Mouse (Mus musculus) forebrain, embryonic 11.5 days (tissue): Measurements from ENCODE around the gene Smpd3. TPM values are rescaled to one million over a fixed set of nuclear protein-coding genes. Genes with fewer than 3 reads are reported as not detected.

ENCODE experiments used
- ATAC-seq: fragments of 200-750 bp; cut with Nextera tagmentation; replicated peaks from 2 replicates; pipeline ENCODE4 v1.8.0; 2017; ENCODE audit warnings: moderate TSS enrichment; ENCODE audit not compliant: low FRiP score
- DNase-seq: peaks from one replicate; pipeline ENCODE4 v3.0.0-alpha.2; 2017; ENCODE audit warnings: low spot score
- H3K27ac ChIP-seq: fragments of 300-500 bp; sonication (generic); 2 replicates; pipeline ENCODE4 v1.5.1; 2014; ENCODE audit warnings: low read depth, low read length
- H3K27me3 ChIP-seq: fragments of 300-500 bp; sonication (generic); 2 replicates; pipeline ENCODE4 v1.6.1; 2014; ENCODE audit warnings: mild to moderate bottlenecking, low read length, mixed read lengths; ENCODE audit not compliant: control insufficient read depth, insufficient read depth
- H3K36me3 ChIP-seq: fragments of 300-500 bp; sonication (generic); 2 replicates; pipeline ENCODE4 v1.6.1; 2014; ENCODE audit warnings: mild to moderate bottlenecking, low read length, moderate library complexity, mixed read lengths; ENCODE audit not compliant: control insufficient read depth, insufficient read depth
- H3K4me1 ChIP-seq: fragments of 300-500 bp; sonication (generic); replicated peaks from 2 replicates; pipeline ENCODE4 v1.6.1; 2014; ENCODE audit warnings: low read length, mixed read lengths; ENCODE audit not compliant: control insufficient read depth, insufficient read depth
- H3K4me2 ChIP-seq: fragments of 300-500 bp; sonication (generic); 2 replicates; pipeline ENCODE4 v1.6.1; 2014; ENCODE audit warnings: low read depth, mild to moderate bottlenecking, low read length, moderate library complexity, mixed read lengths; ENCODE audit not compliant: severe bottlenecking
- H3K4me3 ChIP-seq: fragments of 300-500 bp; sonication (generic); 2 replicates; pipeline ENCODE4 v1.5.1; 2014; ENCODE audit warnings: low read depth, low read length
- H3K9ac ChIP-seq: fragments of 300-500 bp; sonication (generic); 2 replicates; pipeline ENCODE4 v1.6.1; 2014; ENCODE audit warnings: low read length
- H3K9me3 ChIP-seq: fragments of 300-500 bp; sonication (generic); 2 replicates; pipeline ENCODE4 v1.6.1; 2016; ENCODE audit warnings: low read length, mixed read lengths; ENCODE audit not compliant: control insufficient read depth
- WGBS: fragments of 180-500 bp; shearing (Covaris S2); extraction: QIAGEN DNeasy Blood & Tissue Kit; methylation state at CpG from one replicate; pipeline ENCODE4 v1.1.7; 2014; 5-methylcytosine and 5-hydroxymethylcytosine counted together
- polyA plus RNA-seq: library from polyadenylated mRNA; unstranded; fragments of >200 nt; fragmentation: Nextera tagmentation; extraction: Ambion mirVana; gene quantifications from 2 replicates; pipeline ENCODE4 v1.2.1, GENCODE M21; 2014

The Smpd3 gene
- polyA plus RNA-seq, 1 experiment from 2014 or later, result 11.8 TPM

DNA sequence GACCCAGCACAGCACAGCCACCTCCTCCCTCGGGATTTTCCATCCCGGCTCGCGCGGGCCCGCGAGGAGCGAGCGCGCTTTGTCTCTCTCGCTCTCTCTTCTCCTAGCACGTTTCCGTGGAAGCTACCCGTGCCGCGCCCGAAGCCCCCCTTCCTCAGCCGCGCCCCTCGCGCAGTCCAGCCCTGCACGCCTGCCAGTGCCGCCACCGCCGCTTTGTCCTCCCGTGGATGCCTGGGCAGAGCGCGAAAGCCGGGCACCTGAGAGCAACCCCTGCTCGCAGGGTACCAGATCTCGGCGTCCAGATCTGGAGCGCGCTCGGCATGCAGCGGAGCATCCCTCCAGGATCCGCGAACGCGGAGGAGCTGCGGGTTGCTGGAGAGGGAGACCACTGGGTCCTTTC is 1.2 kb downstream of the Smpd3 start:
- H3K9ac ChIP-seq, result peak overlapping the region; percentile 73
- ATAC-seq (no peak), DNase-seq (peak; percentile 72)
- H3K36me3 ChIP-seq, result no peaks in the 10 kb centered on the region
- peak overlapping the region; percentile 91 for H3K4me2 ChIP-seq
- peaks cover 10% of the 10 kb centered on the region for H3K27me3 ChIP-seq
- H3K9me3 ChIP-seq, result no peaks in the 10 kb centered on the region
- 1% methylated on average over 41 of the region's 41 CpGs for WGBS
- peak overlapping the region; percentile 49 for H3K4me3 ChIP-seq
- peaks cover 2% of the 10 kb centered on the region; the same call in 1 of the 2 replicates for H3K4me1 ChIP-seq
- no peak overlapping the region for H3K27ac ChIP-seq

DNA sequence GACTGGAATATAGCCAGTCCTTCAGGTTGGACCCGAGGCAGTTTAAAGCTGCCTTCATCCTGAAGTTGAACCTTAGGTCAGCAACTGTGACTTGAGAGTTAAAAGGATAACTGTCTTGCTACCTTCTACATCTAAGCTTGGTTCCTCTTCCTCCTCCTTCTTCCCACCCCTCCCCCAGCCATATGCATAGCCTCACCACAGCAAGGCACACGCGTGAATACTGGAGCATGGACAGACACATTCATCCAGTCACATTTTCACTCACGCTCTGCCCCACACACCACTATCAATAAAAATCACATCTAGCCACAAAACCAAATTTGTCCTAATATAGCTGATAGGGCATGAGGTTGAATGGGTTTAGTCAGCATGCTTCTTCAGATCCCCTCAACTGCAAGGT is 1.8 kb downstream of the Smpd3 start:
- H3K9ac ChIP-seq, result peak overlapping the region; percentile 73
- ATAC-seq, result no peak
- WGBS, result 76% methylated on average over 4 of the region's 4 CpGs

GRCm38 (mm10) chr8:106335196-106335595 is 2.6 kb downstream of the Smpd3 start:
- peaks cover 2% of the 10 kb centered on the region; the same call in 1 of the 2 replicates for H3K4me1 ChIP-seq
- no peak overlapping the region for H3K4me3 ChIP-seq
- H3K9ac ChIP-seq, result no peak overlapping the region
- 57% methylated on average over 4 of the region's 4 CpGs for WGBS
- H3K9me3 ChIP-seq, result no peaks in the 10 kb centered on the region
- H3K36me3 ChIP-seq, result no peaks in the 10 kb centered on the region
- ATAC-seq, result no peak
- H3K27me3 ChIP-seq, result peaks cover 10% of the 10 kb centered on the region
- DNase-seq, result no peak
- no peak overlapping the region for H3K27ac ChIP-seq
- no peak overlapping the region for H3K4me2 ChIP-seq

More for the DNA sequence above, 1.8 kb downstream of the Smpd3 start:
- Histone ChIP-seq H3K4me1 (peaks cover 2% of the 10 kb centered on the region; the same call in 1 of the 2 replicates), H3K9me3 (no peaks in the 10 kb centered on the region), H3K4me3 (peak overlapping the region; percentile 49), H3K36me3 (no peaks in the 10 kb centered on the region), H3K27ac (no peak overlapping the region), H3K27me3 (peaks cover 10% of the 10 kb centered on the region), H3K4me2 (peak overlapping the region; percentile 91)
- DNase-seq, result no peak

DNA sequence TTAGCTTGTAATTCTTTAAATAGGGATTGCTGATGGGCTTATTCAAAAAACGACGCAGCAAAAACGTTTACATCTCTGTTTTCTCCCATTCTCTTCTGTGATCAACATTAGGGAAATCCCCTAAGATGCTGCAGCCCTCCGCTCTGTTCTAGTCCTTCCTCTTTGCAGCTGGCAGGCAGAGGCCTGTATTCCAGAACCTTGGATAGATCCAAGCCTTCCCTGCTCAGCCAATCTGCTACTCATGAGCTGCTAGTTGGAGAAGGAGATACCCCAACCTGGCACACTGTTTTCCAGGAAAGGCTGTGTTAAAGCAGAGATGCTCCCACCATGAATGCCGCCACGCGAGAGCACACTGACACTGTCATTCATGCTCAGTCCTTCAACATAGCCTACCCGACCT is 4.4 kb downstream of the Smpd3 start:
- 49% methylated on average over 8 of the region's 8 CpGs for WGBS
- Histone ChIP-seq H3K9me3 (no peaks in the 10 kb centered on the region), H3K4me1 (no peaks in the 10 kb centered on the region; the same call in 1 of the 2 replicates), H3K27ac (no peak overlapping the region), H3K4me2 (no peak overlapping the region), H3K36me3 (no peaks in the 10 kb centered on the region), H3K4me3 (no peak overlapping the region), H3K9ac (no peak overlapping the region), H3K27me3 (peaks cover 10% of the 10 kb centered on the region)
- ATAC-seq, result no peak
- no peak for DNase-seq

GRCm38 (mm10) chr8:106332498-106332897 is 5.3 kb downstream of the Smpd3 start:
- H3K4me1 ChIP-seq, result no peaks in the 10 kb centered on the region; the same call in 1 of the 2 replicates
- no peak overlapping the region for H3K9ac ChIP-seq
- H3K27ac ChIP-seq, result no peak overlapping the region
- H3K27me3 ChIP-seq, result peaks cover 10% of the 10 kb centered on the region
- H3K36me3 ChIP-seq, result no peaks in the 10 kb centered on the region
- no peak for ATAC-seq
- H3K4me2 ChIP-seq, result no peak overlapping the region
- WGBS, result 86% methylated on average over 4 of the region's 4 CpGs
- H3K9me3 ChIP-seq, result no peaks in the 10 kb centered on the region
- no peak for DNase-seq
- no peak overlapping the region for H3K4me3 ChIP-seq

- no peaks in the 10 kb centered on the region for H3K36me3 ChIP-seq
- H3K4me3 ChIP-seq, result no peak overlapping the region
- DNase-seq (no peak), ATAC-seq (no peak)
- WGBS, result 83% methylated on average over 4 of the region's 4 CpGs
- no peak overlapping the region for H3K27ac ChIP-seq
- no peaks in the 10 kb centered on the region for H3K4me1 ChIP-seq
- no peak overlapping the region for H3K4me2 ChIP-seq
- H3K27me3 ChIP-seq, result no peaks in the 10 kb centered on the region
- H3K9ac ChIP-seq, result no peak overlapping the region
- no peaks in the 10 kb centered on the region for H3K9me3 ChIP-seq
These were observed 11.2 kb downstream of the Smpd3 start for GRCm38 (mm10) chr8:106326624-106327023.

- H3K27me3 ChIP-seq, result no peaks in the 10 kb centered on the region
- H3K27ac ChIP-seq, result no peak overlapping the region
- no peak overlapping the region for H3K4me2 ChIP-seq
- no peaks in the 10 kb centered on the region for H3K9me3 ChIP-seq
- no peaks in the 10 kb centered on the region for H3K36me3 ChIP-seq
- no peaks in the 10 kb centered on the region for H3K4me1 ChIP-seq
- DNase-seq (no peak), ATAC-seq (no peak)
- no peak overlapping the region for H3K9ac ChIP-seq
- 86% methylated on average over 7 of the region's 7 CpGs for WGBS
- no peak overlapping the region for H3K4me3 ChIP-seq
These were observed 16.4 kb downstream of the Smpd3 start for GRCm38 (mm10) chr8:106321434-106321833.

DNA sequence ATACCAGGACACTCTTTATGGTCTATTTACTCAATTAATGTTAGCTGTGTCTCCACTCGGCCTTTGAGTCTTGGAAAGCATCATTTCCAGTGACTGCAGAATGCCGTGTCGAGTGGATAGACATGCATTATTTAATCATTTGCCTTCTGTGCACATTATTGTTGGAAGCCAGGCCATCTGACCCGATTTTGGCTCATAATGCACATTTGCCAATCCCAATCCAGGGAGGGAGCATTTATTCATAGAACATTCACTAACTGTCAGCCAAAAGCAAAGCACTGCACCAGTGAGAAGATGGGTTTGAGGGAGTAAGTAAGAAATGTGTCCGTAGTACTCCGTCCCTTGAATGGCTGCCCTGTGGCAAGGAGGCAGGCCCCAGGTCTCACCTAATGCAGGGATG is 17.8 kb downstream of the Smpd3 start:
- ATAC-seq (no peak), DNase-seq (no peak)
- H3K4me1 ChIP-seq, result no peaks in the 10 kb centered on the region
- 89% methylated on average over 6 of the region's 6 CpGs for WGBS
- H3K9me3 ChIP-seq, result no peaks in the 10 kb centered on the region
- no peaks in the 10 kb centered on the region for H3K27me3 ChIP-seq
- H3K27ac ChIP-seq, result no peak overlapping the region
- no peak overlapping the region for H3K9ac ChIP-seq
- no peaks in the 10 kb centered on the region for H3K36me3 ChIP-seq
- H3K4me3 ChIP-seq, result no peak overlapping the region
- H3K4me2 ChIP-seq, result no peak overlapping the region

DNA sequence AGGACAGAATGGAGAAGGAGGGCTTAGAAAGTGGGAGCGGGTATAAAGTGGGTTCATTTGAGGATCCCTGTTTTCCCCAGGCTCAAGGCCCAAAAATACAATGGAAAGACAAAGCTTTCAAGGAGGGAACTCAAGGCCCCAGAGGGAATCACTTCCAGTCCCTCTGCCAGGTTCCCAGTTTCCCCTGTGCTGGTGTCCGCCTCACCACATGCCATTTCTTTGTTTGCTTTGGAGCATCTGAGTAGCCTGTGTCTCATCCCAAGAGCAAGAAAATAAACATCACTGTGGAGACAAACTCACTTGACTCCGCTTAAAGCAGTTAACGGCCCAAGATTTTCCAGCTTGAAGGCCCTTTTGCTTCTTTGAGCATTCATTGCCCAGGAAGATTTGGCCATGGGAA is 20.7 kb downstream of the Smpd3 start:
- no peaks in the 10 kb centered on the region for H3K27me3 ChIP-seq
- H3K4me2 ChIP-seq, result no peak overlapping the region
- H3K27ac ChIP-seq, result no peak overlapping the region
- no peaks in the 10 kb centered on the region for H3K36me3 ChIP-seq
- WGBS, result 78% methylated on average over 4 of the region's 4 CpGs
- no peak for DNase-seq
- H3K9me3 ChIP-seq, result no peaks in the 10 kb centered on the region
- H3K4me3 ChIP-seq, result no peak overlapping the region
- no peak for ATAC-seq
- H3K4me1 ChIP-seq, result no peaks in the 10 kb centered on the region
- H3K9ac ChIP-seq, result no peak overlapping the region
